Mouse (Mus musculus) cerebellum, adult 2 months (tissue): ENCODE results near the gene Tdgf1. TPM values are rescaled to one million over a fixed set of nuclear protein-coding genes. Genes with fewer than 3 reads are reported as not detected.

Source experiments
- DNase-seq, 2 experiments: peaks; one replicate each; pipeline ENCODE4 v3.0.0; 2021
- H3K27ac ChIP-seq: fragments of 200-500 bp; 2 replicates; pipeline ENCODE4 v1.5.1; 2012; ENCODE audit warnings: low read length, control low read depth, inconsistent platforms; ENCODE audit not compliant: insufficient read depth
- H3K27me3 ChIP-seq: fragments of 200-500 bp; 2 replicates; pipeline ENCODE4 v1.6.1; 2012; ENCODE audit warnings: inconsistent platforms, mild to moderate bottlenecking, low read length, moderate library complexity; ENCODE audit not compliant: control insufficient read depth, insufficient read depth
- H3K4me1 ChIP-seq: fragments of 200-500 bp; 2 replicates; pipeline ENCODE4 v1.6.1; 2011; ENCODE audit warnings: low read length; ENCODE audit not compliant: control insufficient read depth, insufficient read depth
- H3K4me3 ChIP-seq: fragments of 200-500 bp; replicated peaks from 2 replicates; pipeline ENCODE3; 2011; ENCODE audit warnings: mild to moderate bottlenecking, low read depth, low read length, control low read depth; ENCODE audit not compliant: insufficient read depth
- CTCF ChIP-seq: fragments of 200-500 bp; IDR thresholded peaks from 2 replicates; pipeline ENCODE4 v1.5.1; 2011; ENCODE audit warnings: low read depth, mild to moderate bottlenecking, control low read depth, low read length, moderate library complexity, borderline replicate concordance; ENCODE audit not compliant: insufficient read depth
- POLR2A ChIP-seq: fragments of 200-500 bp; IDR thresholded peaks from 2 replicates; pipeline ENCODE4 v1.6.1; 2011; ENCODE audit warnings: low read length, control low read depth, borderline replicate concordance; ENCODE audit not compliant: insufficient read depth
- WGBS: fragments of 180-500 bp; shearing (Covaris S2); methylation state at CpG from one replicate; pipeline ENCODE4 v1.1.7; 2018; 5-methylcytosine and 5-hydroxymethylcytosine counted together
- polyA plus RNA-seq: library from polyadenylated mRNA; depleted of rRNA; stranded (reverse); fragments of >200 nt; gene quantifications from 2 replicates; pipeline ENCODE4 v1.2.3, GENCODE M21; 2012

Gene Tdgf1
- polyA plus RNA-seq, 1 experiment, result 7.2 TPM

GRCm38 (mm10) chr9:110916786-110917185 is 29.2 kb downstream of the Tdgf1 start, which contains the start of gene Fam240a:
TSS of gene Fam240a (minus strand) at chr9:110916861.
- WGBS, result 87% methylated on average over 7 of the region's 7 CpGs
- Histone ChIP-seq H3K27me3 (no peaks in the 10 kb centered on the region), H3K4me3 (no peak within 1 kb of the TSS), H3K4me1 (no peaks in the 10 kb centered on the region), H3K27ac (no peak within 1 kb of the TSS)
- TF ChIP-seq CTCF (no peak), POLR2A (no peak)
- DNase-seq, result no peak

GRCm38 (mm10) chr9:110915466-110915865 is 30.5 kb downstream of the Tdgf1 start:
- no peaks in the 10 kb centered on the region for H3K4me1 ChIP-seq
- TF ChIP-seq POLR2A, result no peak
- TF ChIP-seq CTCF, result no peak
- no peak overlapping the region for H3K4me3 ChIP-seq
- no peak overlapping the region for H3K27ac ChIP-seq
- WGBS, result 75% methylated on average over 8 of the region's 8 CpGs
- H3K27me3 ChIP-seq, result no peaks in the 10 kb centered on the region
- no peak for DNase-seq

GRCm38 (mm10) chr9:110914631-110915236 is 31.2 kb downstream of the Tdgf1 start:
- DNase-seq, result no peak
- Histone ChIP-seq H3K27ac (no peak overlapping the region), H3K4me3 (no peak overlapping the region), H3K27me3 (no peaks in the 10 kb centered on the region), H3K4me1 (no peaks in the 10 kb centered on the region)
- WGBS, result 68% methylated on average over 21 of the region's 21 CpGs
- TF ChIP-seq POLR2A, result no peak
- no peak for TF ChIP-seq CTCF

GRCm38 (mm10) chr9:110909371-110909967 is 36.5 kb downstream of the Tdgf1 start:
- TF ChIP-seq POLR2A (no peak), CTCF (no peak)
- DNase-seq, result no peak
- no peaks in the 10 kb centered on the region for H3K4me1 ChIP-seq
- no peaks in the 10 kb centered on the region for H3K27me3 ChIP-seq
- H3K4me3 ChIP-seq, result no peak overlapping the region
- 75% methylated on average over 6 of the region's 6 CpGs for WGBS
- H3K27ac ChIP-seq, result no peak overlapping the region

- Histone ChIP-seq H3K4me3 (no peak overlapping the region), H3K4me1 (no peaks in the 10 kb centered on the region), H3K27ac (no peak overlapping the region), H3K27me3 (no peaks in the 10 kb centered on the region)
- no peak for DNase-seq
- no peak for TF ChIP-seq POLR2A
- no peak for TF ChIP-seq CTCF
- WGBS, result 94% methylated on average over 3 of the region's 3 CpGs
Measured at GRCm38 (mm10) chr9:110908631-110909016, 37.3 kb downstream of the Tdgf1 start.

GRCm38 (mm10) chr9:110907838-110908630 is 37.9 kb downstream of the Tdgf1 start:
- DNase-seq, result no peak
- Histone ChIP-seq H3K27ac (no peak overlapping the region), H3K4me3 (no peak overlapping the region), H3K4me1 (no peaks in the 10 kb centered on the region), H3K27me3 (no peaks in the 10 kb centered on the region)
- TF ChIP-seq POLR2A (no peak), CTCF (no peak)
- 84% methylated on average over 4 of the region's 4 CpGs for WGBS

- no peak overlapping the region for H3K27ac ChIP-seq
- H3K4me1 ChIP-seq, result no peaks in the 10 kb centered on the region
- H3K27me3 ChIP-seq, result no peaks in the 10 kb centered on the region
- no peak for DNase-seq
- WGBS, result 82% methylated on average over 11 of the region's 11 CpGs
- no peak overlapping the region for H3K4me3 ChIP-seq
- no peak for TF ChIP-seq POLR2A
- TF ChIP-seq CTCF, result no peak
Measured at GRCm38 (mm10) chr9:110907201-110907837, 38.6 kb downstream of the Tdgf1 start.

GRCm38 (mm10) chr9:110902271-110902670 is 43.7 kb downstream of the Tdgf1 start:
- Histone ChIP-seq H3K27ac (no peak overlapping the region), H3K27me3 (no peaks in the 10 kb centered on the region), H3K4me3 (no peak overlapping the region), H3K4me1 (no peaks in the 10 kb centered on the region; the same call in 1 of the 2 replicates)
- 40% methylated on average over 4 of the region's 4 CpGs for WGBS
- no peak for TF ChIP-seq POLR2A
- no peak for TF ChIP-seq CTCF
- no peak for DNase-seq
